Comparison of ENCODE assay signal across 8 mouse cellular contexts in the genomic region with DNA sequence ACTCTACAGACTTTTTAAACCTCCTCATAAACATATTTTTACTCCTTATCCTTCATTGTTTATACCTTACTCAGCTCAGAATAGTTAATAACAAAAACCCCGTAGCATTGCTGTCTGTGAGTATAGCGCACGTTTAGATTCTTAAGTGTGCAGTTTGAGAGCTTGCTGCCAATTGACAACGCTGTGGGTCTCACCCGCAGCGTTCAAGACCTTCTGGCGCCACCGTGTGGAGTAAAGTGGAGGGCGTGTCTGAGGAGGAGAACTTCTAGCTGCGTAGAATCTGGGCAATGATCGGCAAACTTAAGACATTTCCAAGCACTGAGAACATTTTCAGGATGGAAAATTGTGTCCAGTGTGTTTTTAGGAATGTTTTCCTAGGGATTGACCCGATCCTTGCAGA.
DNase-seq lines count a peak whose midpoint lies in the region; ATAC-seq and TF ChIP-seq lines count a peak whose summit lies in the region.

No protein-coding gene starts in this region.

- H3K4me3 ChIP-seq in liver, embryonic 12.5 days, result no peak overlapping the region
- no peak overlapping the region for H3K4me3 ChIP-seq in kidney, embryonic 15.5 days (replicated peaks)
- no peak overlapping the region for H3K4me3 ChIP-seq in liver, adult 2 months (ENCODE audit: insufficient read depth, low read depth, low read length)
- no peak overlapping the region for H3K4me3 ChIP-seq in neural tube, embryonic 11.5 days (ENCODE audit: low read depth, low read length)
- no peak overlapping the region for H3K4me3 ChIP-seq in stomach, embryonic 14.5 days (ENCODE audit: low read depth, low read length)

- ATAC-seq in liver, embryonic 12.5 days, result no peak
- ATAC-seq in kidney, embryonic 15.5 days (replicated peaks; ENCODE audit: low FRiP score), result 0 out of 2 replicates have a peak, but pooled peaks have one; percentile 56
- ATAC-seq in neural tube, embryonic 11.5 days (ENCODE audit: insufficient read depth, low FRiP score, low TSS enrichment), result peak; percentile 61; the same call in 1 of the 2 replicates
- ATAC-seq in stomach, embryonic 14.5 days (ENCODE audit: insufficient number of reproducible peaks, insufficient read depth, low FRiP score, low read depth), result peak; percentile 61; the same call in 1 of the 2 replicates

- 15% methylated on average over 12 of the region's 12 CpGs for WGBS in liver, embryonic 12.5 days (ENCODE audit: insufficient replicate concordance)
- 13% methylated on average over 12 of the region's 12 CpGs for WGBS in kidney, embryonic 15.5 days
- 8% methylated on average over 12 of the region's 12 CpGs for WGBS in liver, adult 2 months
- 19% methylated on average over 12 of the region's 12 CpGs for WGBS in neural tube, embryonic 11.5 days
- 7% methylated on average over 12 of the region's 12 CpGs for WGBS in stomach, embryonic 14.5 days

- no peaks in the 10 kb centered on the region for H3K9me3 ChIP-seq in liver, embryonic 12.5 days (replicated peaks)
- H3K9me3 ChIP-seq in kidney, embryonic 15.5 days (replicated peaks), result no peaks in the 10 kb centered on the region
- no peaks in the 10 kb centered on the region for H3K9me3 ChIP-seq in neural tube, embryonic 11.5 days (ENCODE audit: control insufficient read depth, low read length)
- H3K9me3 ChIP-seq in stomach, embryonic 14.5 days (ENCODE audit: control insufficient read depth, low read depth, low read length), result no peaks in the 10 kb centered on the region

- H3K4me1 ChIP-seq in liver, embryonic 12.5 days, result no peaks in the 10 kb centered on the region
- H3K4me1 ChIP-seq in kidney, embryonic 15.5 days, result no peaks in the 10 kb centered on the region
- no peaks in the 10 kb centered on the region for H3K4me1 ChIP-seq in liver, adult 2 months (ENCODE audit: control insufficient read depth, insufficient read depth, low read length)
- no peaks in the 10 kb centered on the region for H3K4me1 ChIP-seq in neural tube, embryonic 11.5 days (ENCODE audit: control insufficient read depth, insufficient read depth, low read length)
- H3K4me1 ChIP-seq in stomach, embryonic 14.5 days (ENCODE audit: control insufficient read depth, insufficient read depth, low read length), result no peaks in the 10 kb centered on the region

- no peak overlapping the region for H3K4me2 ChIP-seq in liver, embryonic 12.5 days
- no peak overlapping the region for H3K4me2 ChIP-seq in kidney, embryonic 15.5 days
- no peak overlapping the region for H3K4me2 ChIP-seq in neural tube, embryonic 11.5 days (ENCODE audit: low read depth)
- H3K4me2 ChIP-seq in stomach, embryonic 14.5 days (replicated peaks; ENCODE audit: low read depth, low read length), result no peak overlapping the region

- peak; percentile 94 for TF ChIP-seq CTCF in liver, adult 2 months (IDR thresholded peaks at IDR 0.05; ENCODE audit: low read depth, low read length)

- peak; percentile 74 for DNase-seq in liver
- DNase-seq in cerebellum, postnatal 4 days (ENCODE audit: low spot score in 2 of 2), result peak; percentile 80 to 83
- peak; percentile 86 for DNase-seq in gastrocnemius, postnatal 10 days
- peak; percentile 50 for DNase-seq in liver, adult 2 months (ENCODE audit: extremely low read depth, low read depth, low spot score)
- DNase-seq in neural tube, embryonic 11.5 days (ENCODE audit: low spot score), result peak; percentile 85

- H3K9ac ChIP-seq in liver, embryonic 12.5 days, result no peak overlapping the region
- no peak overlapping the region for H3K9ac ChIP-seq in kidney, embryonic 15.5 days
- H3K9ac ChIP-seq in liver, adult 2 months (ENCODE audit: low read depth, low read length), result no peak overlapping the region
- no peak overlapping the region for H3K9ac ChIP-seq in neural tube, embryonic 11.5 days (ENCODE audit: low read length)
- no peak overlapping the region for H3K9ac ChIP-seq in stomach, embryonic 14.5 days (replicated peaks; ENCODE audit: low read depth, low read length)

- no peaks in the 10 kb centered on the region for H3K79me2 ChIP-seq in liver, adult 2 months (ENCODE audit: control insufficient read depth, insufficient read depth, low read length)

- no peak overlapping the region for H3K27ac ChIP-seq in liver, embryonic 12.5 days
- H3K27ac ChIP-seq in kidney, embryonic 15.5 days, result no peak overlapping the region
- H3K27ac ChIP-seq in liver, adult 2 months (replicated peaks; ENCODE audit: insufficient read depth, low read depth, low read length), result no peak overlapping the region
- H3K27ac ChIP-seq in neural tube, embryonic 11.5 days (ENCODE audit: low read depth, low read length), result no peak overlapping the region
- H3K27ac ChIP-seq in stomach, embryonic 14.5 days (ENCODE audit: low read length), result no peak overlapping the region

- no peaks in the 10 kb centered on the region for H3K27me3 ChIP-seq in liver, embryonic 12.5 days (replicated peaks)
- 0 out of 2 replicates have a peak, but pooled peaks cover 3% of the 10 kb centered on the region for H3K27me3 ChIP-seq in kidney, embryonic 15.5 days
- no peaks in the 10 kb centered on the region for H3K27me3 ChIP-seq in liver, adult 2 months (ENCODE audit: control insufficient read depth, insufficient read depth, low read length)
- no peaks in the 10 kb centered on the region for H3K27me3 ChIP-seq in neural tube, embryonic 11.5 days (ENCODE audit: control insufficient read depth, insufficient read depth, low read length)
- no peaks in the 10 kb centered on the region for H3K27me3 ChIP-seq in stomach, embryonic 14.5 days (ENCODE audit: control insufficient read depth, insufficient read depth, low read length)

- H3K36me3 ChIP-seq in liver, embryonic 12.5 days, result no peaks in the 10 kb centered on the region
- no peaks in the 10 kb centered on the region for H3K36me3 ChIP-seq in kidney, embryonic 15.5 days
- H3K36me3 ChIP-seq in liver, adult 2 months (ENCODE audit: control insufficient read depth, insufficient read depth, low read length), result no peaks in the 10 kb centered on the region
- H3K36me3 ChIP-seq in neural tube, embryonic 11.5 days (ENCODE audit: control insufficient read depth, insufficient read depth, low read length), result no peaks in the 10 kb centered on the region
- H3K36me3 ChIP-seq in stomach, embryonic 14.5 days (ENCODE audit: control insufficient read depth, insufficient read depth, low read length), result no peaks in the 10 kb centered on the region

- no peak for TF ChIP-seq POLR2A in liver, adult 2 months (IDR thresholded peaks at IDR 0.05; ENCODE audit: extremely low read depth, insufficient read depth, low read length)
